Mouse (Mus musculus) CD8-positive naive resting alpha-beta T cell, adult 2 months (primary cell): ENCODE results near the gene Psmb11.
A peak's percentile ranks its signal among the peaks of the same experiment; 100 is the strongest.
"Not testable (repeated sequence)": the region's sequence is repeated elsewhere in the genome, so short reads cannot be mapped to it uniquely, and the experiment has no call there.

Source experiments
- DNase-seq, 2 experiments: peaks; one replicate each; pipeline ENCODE4 v3.0.0; 2022; ENCODE audit warnings: low read depth in 2 of 2, low spot score in 2 of 2

The Psmb11 gene

GRCm38 (mm10) chr14:54603038-54603654 is 18.1 kb upstream of the Psmb11 start:
- peak; percentile 90 to 92 for DNase-seq

GRCm38 (mm10) chr14:54603686-54604085 is 17.5 kb upstream of the Psmb11 start:
- no peak for DNase-seq

GRCm38 (mm10) chr14:54605752-54606321 is 15.4 kb upstream of the Psmb11 start, which contains the start of gene 4931414P19Rik:
TSS of gene 4931414P19Rik (minus strand) at chr14:54605993.
- peak; percentile 25 to 57 for DNase-seq

GRCm38 (mm10) chr14:54607226-54607625 is 14.0 kb upstream of the Psmb11 start:
- no peak for DNase-seq

GRCm38 (mm10) chr14:54609245-54609644 is 12.0 kb upstream of the Psmb11 start:
- no peak for DNase-seq

- peak in 1 of 2 experiments; percentile 32 for DNase-seq
Observed at GRCm38 (mm10) chr14:54609962-54610361, 11.3 kb upstream of the Psmb11 start.

GRCm38 (mm10) chr14:54610648-54611047 is 10.6 kb upstream of the Psmb11 start:
- no peak for DNase-seq

GRCm38 (mm10) chr14:54614130-54614529 is 7.1 kb upstream of the Psmb11 start:
- DNase-seq = not testable (repeated sequence)

- DNase-seq = no peak
Observed at GRCm38 (mm10) chr14:54616226-54616825, 4.9 kb upstream of the Psmb11 start.

GRCm38 (mm10) chr14:54617152-54617896 is 3.9 kb upstream of the Psmb11 start:
- no peak for DNase-seq

GRCm38 (mm10) chr14:54617897-54618365 is 3.3 kb upstream of the Psmb11 start, which contains the start of gene Psmb5:
TSS of gene Psmb5 (minus strand) at chr14:54618022.
- DNase-seq = peak; percentile 78 to 81

GRCm38 (mm10) chr14:54623334-54623733 is 2.1 kb downstream of the Psmb11 start:
- no peak for DNase-seq

- no peak for DNase-seq
Observed at GRCm38 (mm10) chr14:54624976-54625375, 3.7 kb downstream of the Psmb11 start.

GRCm38 (mm10) chr14:54628103-54628502 is 6.9 kb downstream of the Psmb11 start:
- no peak for DNase-seq

GRCm38 (mm10) chr14:54629797-54630196 is 8.6 kb downstream of the Psmb11 start:
- no peak for DNase-seq

- no peak for DNase-seq
Observed at GRCm38 (mm10) chr14:54630583-54631239, 9.5 kb downstream of the Psmb11 start.

- no peak for DNase-seq
Observed at GRCm38 (mm10) chr14:54631240-54631599, 10.0 kb downstream of the Psmb11 start.

GRCm38 (mm10) chr14:54632252-54632651 is 11.0 kb downstream of the Psmb11 start:
- DNase-seq = no peak

- no peak for DNase-seq
Observed at GRCm38 (mm10) chr14:54634182-54634581, 12.9 kb downstream of the Psmb11 start.

GRCm38 (mm10) chr14:54636954-54637353 is 15.7 kb downstream of the Psmb11 start:
- peak; percentile 58 to 68 for DNase-seq

GRCm38 (mm10) chr14:54638210-54638609 is 17.0 kb downstream of the Psmb11 start:
- DNase-seq = no peak
